ENCODE assay signal across 8 mouse cellular contexts in genomic region chr15:11590542-11591116, GRCm38 (mm10).
A peak's percentile ranks its signal among the peaks of the same experiment; 100 is the strongest.
DNase-seq lines count a peak whose midpoint lies in the region; ATAC-seq lines count a peak whose summit lies in the region.

No protein-coding gene starts in this region.

- no peaks in the 10 kb centered on the region for H3K36me3 ChIP-seq in heart, embryonic 16.5 days (ENCODE audit: control insufficient read depth, insufficient read depth)

- DNase-seq in heart, adult 8-10 months (ENCODE audit: low spot score), result peak; percentile 52
- no peak for DNase-seq in heart, postnatal 36 days
- DNase-seq in right cerebral cortex, postnatal 10 days (ENCODE audit: low spot score in 2 of 2), result peak; percentile 38 to 40
- no peak for DNase-seq in right cerebral cortex, postnatal 36 days (ENCODE audit: low spot score in 2 of 2)
- peak; percentile 23 for DNase-seq in naive thymus-derived CD4-positive, alpha-beta T cell, adult 2 months (ENCODE audit: low read depth)
- no peak for DNase-seq in frontal cortex, postnatal 25 days (ENCODE audit: low spot score in 2 of 2)
- DNase-seq in thymus, postnatal 4 days, result no peak

- no peak overlapping the region for H3K4me2 ChIP-seq in heart, embryonic 16.5 days (ENCODE audit: low read depth, low read length)

- H3K27me3 ChIP-seq in heart, embryonic 16.5 days (ENCODE audit: control insufficient read depth, insufficient read depth, low read length), result no peaks in the 10 kb centered on the region

- 0 out of 2 replicates have a peak, but pooled peaks have one; percentile 52 for ATAC-seq in heart, embryonic 16.5 days (replicated peaks; ENCODE audit: extremely low read depth, insufficient read depth, low FRiP score)

- no peak overlapping the region for H3K27ac ChIP-seq in heart, embryonic 16.5 days (ENCODE audit: low read length)

- intact Hi-C loops in heart, postnatal 36 days (cut with DNase I), result loop anchor here (1.0 to 5.0 kb wide), 3 partner anchors 162 to 376 kb away; no protein-coding TSS in a partner anchor

- H3K9ac ChIP-seq in heart, embryonic 16.5 days (ENCODE audit: low read length), result no peak overlapping the region

- WGBS in heart, embryonic 16.5 days, result 33% methylated on average over 9 of the region's 9 CpGs

- H3K4me3 ChIP-seq in heart, embryonic 16.5 days (ENCODE audit: low read length), result no peak overlapping the region

- no peaks in the 10 kb centered on the region for H3K9me3 ChIP-seq in heart, embryonic 16.5 days (replicated peaks; ENCODE audit: control insufficient read depth, low read length)

- no peaks in the 10 kb centered on the region for H3K4me1 ChIP-seq in heart, embryonic 16.5 days (ENCODE audit: control insufficient read depth, insufficient read depth, low read length)

Comparison
In these comparisons a context has a peak if more than half of its experiments do, and no peak if none do; other contexts are left out.
1. DNase-seq: peak in heart, adult 8-10 months (single experiment), right cerebral cortex, postnatal 10 days (2 of 2) and naive thymus-derived CD4-positive, alpha-beta T cell, adult 2 months (single experiment); none in heart, postnatal 36 days (0 of 2), right cerebral cortex, postnatal 36 days (0 of 2), frontal cortex, postnatal 25 days (0 of 2) and thymus, postnatal 4 days (single experiment).